Mouse (Mus musculus) naive thymus-derived CD4-positive, alpha-beta T cell, adult 5 months (primary cell): ENCODE results near the gene Stx12. TPM values are rescaled to one million over a fixed set of nuclear protein-coding genes. Genes with fewer than 3 reads are reported as not detected.

Source experiments
- polyA plus RNA-seq: library from polyadenylated mRNA; unstranded; fragments of 100-300 nt; shearing (Covaris generic); gene quantifications from one replicate; pipeline ENCODE4 v1.2.1, GENCODE M21; 2017

Stx12 gene
- 22.3 TPM for polyA plus RNA-seq

DNA sequence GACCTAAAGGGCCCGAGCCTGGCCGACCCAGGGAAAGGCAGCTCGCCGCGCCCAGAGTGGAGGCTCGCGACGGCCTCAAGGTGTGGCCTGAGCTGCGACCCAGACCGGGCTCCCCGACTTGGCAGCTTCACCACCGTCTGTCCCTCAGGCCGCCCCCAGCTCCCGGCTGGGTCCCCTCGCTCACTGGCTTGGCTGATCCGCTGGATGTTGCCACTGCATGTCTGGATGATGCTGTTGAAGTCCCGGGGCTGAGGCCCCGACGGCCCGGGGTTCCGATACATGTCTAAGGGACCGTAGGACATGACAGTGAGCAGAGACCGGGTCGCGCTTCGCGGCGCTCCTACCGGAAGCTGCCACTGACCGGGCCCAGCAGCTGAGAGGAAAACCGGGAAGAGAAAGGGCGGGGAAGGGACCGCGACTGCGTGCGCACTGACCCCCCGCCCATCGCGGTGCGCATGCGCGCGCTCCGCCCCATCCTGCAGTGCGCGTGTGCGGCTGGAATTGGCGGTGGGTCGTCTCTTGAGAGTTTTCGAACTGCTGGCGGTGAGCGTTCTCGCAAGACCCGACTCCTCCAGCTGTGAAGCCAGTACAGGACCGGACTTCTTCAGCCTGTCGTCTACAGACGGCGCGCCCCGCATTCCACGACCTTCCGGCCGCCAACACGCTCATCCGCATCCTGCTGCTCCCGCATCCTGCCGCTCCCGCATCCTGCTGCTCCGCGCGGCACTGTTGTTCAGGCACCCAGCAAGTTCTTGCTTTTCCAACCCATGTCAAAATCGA is at the start of gene Stx12:
Stx12 (minus strand) TSS at position 446 of the 780 bp plus-strand sequence.

DNA sequence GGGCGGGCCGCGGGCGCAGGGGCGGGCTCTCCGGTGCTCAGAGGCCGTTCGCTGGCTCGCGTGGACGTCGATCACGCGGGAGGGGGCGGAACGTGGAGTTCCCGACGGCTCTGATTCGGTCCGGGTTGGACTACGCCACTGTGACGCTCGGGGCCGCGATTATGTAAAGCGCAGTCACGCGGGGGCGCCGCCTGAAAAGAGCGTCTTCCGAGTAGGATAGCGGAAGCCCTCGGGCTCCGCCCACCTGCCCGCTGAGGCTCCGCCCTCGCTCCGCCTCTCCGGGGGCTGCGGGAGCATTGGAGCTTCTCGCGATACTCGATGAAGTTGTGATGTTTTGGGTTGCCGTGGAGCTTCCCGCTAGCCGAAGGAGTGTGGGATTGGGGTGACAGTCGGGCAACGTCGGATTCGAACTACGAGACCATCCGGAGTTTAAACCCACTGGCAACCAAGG is 38.3 kb upstream of the Stx12 start, which contains the start of gene Fam76a:
Fam76a (minus strand) TSS at position 1 of the 451 bp plus-strand sequence.

DNA sequence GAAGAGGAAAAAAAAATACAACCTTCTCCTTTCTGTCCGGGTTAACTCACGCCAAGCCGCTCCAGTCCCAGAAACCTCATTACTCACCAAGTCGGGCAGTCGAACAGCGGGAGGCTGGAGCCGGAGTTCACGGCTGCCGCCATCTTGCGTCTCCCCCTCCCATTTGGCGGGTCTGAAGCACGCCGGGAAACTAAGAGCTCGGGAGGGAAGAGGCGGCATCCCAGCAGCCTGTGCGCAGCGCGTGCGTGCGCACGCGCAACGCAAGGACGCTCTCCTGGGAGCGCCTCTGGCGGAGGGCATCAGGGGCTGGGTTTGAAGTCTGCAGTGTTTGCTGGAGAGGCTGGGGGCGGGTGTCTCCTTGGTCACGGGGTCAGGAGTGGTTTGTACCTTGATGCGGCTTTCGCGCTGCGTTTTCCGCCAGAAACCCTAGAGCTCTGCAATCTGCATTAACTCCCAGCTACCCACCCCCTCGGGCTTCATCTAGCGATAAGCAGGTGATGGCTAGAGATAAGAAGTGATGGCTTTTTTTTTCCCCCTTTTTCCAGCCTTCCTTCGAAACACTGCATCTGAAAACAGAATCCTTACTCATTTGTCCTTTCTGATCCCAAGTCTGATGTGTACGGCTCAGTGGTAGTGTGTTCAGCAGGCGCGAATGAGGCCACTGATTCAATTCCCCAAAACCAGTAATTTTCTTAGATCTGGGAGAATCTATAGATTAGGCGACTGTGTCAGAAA is 41.2 kb downstream of the Stx12 start, which contains the start of gene Ppp1r8:
Ppp1r8 (minus strand) TSS at position 200 of the 735 bp plus-strand sequence.

Other genes starting within 250 kb of the Stx12 start
- 59.9 TPM for gene Eya3, start 245.5 kb downstream of the Stx12 start, polyA plus RNA-seq
- 0.41 TPM for gene Xkr8, start 152.0 kb downstream of the Stx12 start, polyA plus RNA-seq
- 0.34 TPM for gene Smpdl3b, start 127.3 kb downstream of the Stx12 start, polyA plus RNA-seq
- gene Rpa2, start 116.2 kb downstream of the Stx12 start, polyA plus RNA-seq, result 65.4 TPM
- gene Themis2, start 88.1 kb downstream of the Stx12 start, polyA plus RNA-seq, result 0.22 TPM
- gene Ppp1r8, start 41.3 kb downstream of the Stx12 start, polyA plus RNA-seq, result 39.6 TPM
- gene Fam76a, start 38.0 kb upstream of the Stx12 start, polyA plus RNA-seq, result 52.0 TPM
- gene Fgr, start 89.6 kb upstream of the Stx12 start, polyA plus RNA-seq, result 0.60 TPM
- 9.2 TPM for gene Ahdc1, start 126.8 kb upstream of the Stx12 start, polyA plus RNA-seq
- 120 TPM for gene Wasf2, start 246.0 kb upstream of the Stx12 start, polyA plus RNA-seq